Mouse (Mus musculus): ENCODE results near the gene Zfand2a.

The Zfand2a gene

GRCm38 (mm10) chr5:139432747-139433508 is 51.4 kb downstream of the Zfand2a start:
- no peak for DNase-seq (ENCODE audit: low read depth, low spot score)

- DNase-seq (ENCODE audit: low read depth, low spot score) = no peak
Observed at GRCm38 (mm10) chr5:139432333-139432732, 52.0 kb downstream of the Zfand2a start.

GRCm38 (mm10) chr5:139429818-139430341 is 54.5 kb downstream of the Zfand2a start:
- DNase-seq (ENCODE audit: low read depth, low spot score) = no peak

GRCm38 (mm10) chr5:139427989-139428388 is 56.4 kb downstream of the Zfand2a start:
- no peak for DNase-seq (ENCODE audit: low read depth, low spot score)

- DNase-seq (ENCODE audit: low read depth, low spot score) = no peak
Observed at GRCm38 (mm10) chr5:139427001-139427400, 57.3 kb downstream of the Zfand2a start.

GRCm38 (mm10) chr5:139425198-139425597 is 59.2 kb downstream of the Zfand2a start:
- no peak for DNase-seq (ENCODE audit: low read depth, low spot score)

GRCm38 (mm10) chr5:139423026-139423865 is 61.1 kb downstream of the Zfand2a start, which contains the start of gene Gper1:
TSS of gene Gper1 (plus strand) at chr5:139423151.
- no peak for DNase-seq (ENCODE audit: low read depth, low spot score)

All from CD4-positive helper T cell, adult 2 months (primary cell).